Mouse (Mus musculus) ES-E14 (cell line): ENCODE data around the gene Tnrc6c.

Source experiments
- CHD2 ChIP-seq: IDR thresholded peaks from 2 replicates; pipeline ENCODE4 v1.6.1; 2014; ENCODE audit warnings: mild to moderate bottlenecking, low read depth, low read length, inconsistent platforms
- ZC3H11A ChIP-seq: IDR thresholded peaks from 2 replicates; pipeline ENCODE4 v1.6.1; 2012; ENCODE audit warnings: low read depth, mild to moderate bottlenecking, inconsistent platforms, low read length, borderline replicate concordance

GRCm38 (mm10) chr11:117627746-117628311 is 26.3 kb upstream of the Tnrc6c start:
- TF ChIP-seq CHD2 (no peak), ZC3H11A (no peak)
